Mouse (Mus musculus) hindbrain, embryonic 14.5 days (tissue): ENCODE results near the gene Qtrt1. TPM values are rescaled to one million over a fixed set of nuclear protein-coding genes. Genes with fewer than 3 reads are reported as not detected.

ENCODE experiments used
- ATAC-seq: fragments of 200-750 bp; cut with Nextera tagmentation; 2 replicates; pipeline ENCODE4 v1.8.0; 2017; ENCODE audit warnings: moderate number of reproducible peaks, mild to moderate bottlenecking, moderate TSS enrichment, moderate library complexity; ENCODE audit not compliant: low FRiP score
- DNase-seq: peaks from one replicate; pipeline ENCODE4 v3.0.0-alpha.2; 2015; ENCODE audit warnings: low spot score
- H3K27ac ChIP-seq: fragments of 300-500 bp; sonication (generic); 2 replicates; pipeline ENCODE4 v1.5.1; 2014; ENCODE audit warnings: mild to moderate bottlenecking, moderate library complexity
- H3K27me3 ChIP-seq: fragments of 300-500 bp; sonication (generic); 2 replicates; pipeline ENCODE4 v1.6.1; 2014; ENCODE audit warnings: mild to moderate bottlenecking, low read length, mixed read lengths; ENCODE audit not compliant: control insufficient read depth, insufficient read depth
- H3K36me3 ChIP-seq: fragments of 300-500 bp; sonication (generic); replicated peaks from 2 replicates; pipeline ENCODE4 v1.6.1; 2014; ENCODE audit not compliant: control insufficient read depth, insufficient read depth
- H3K4me1 ChIP-seq: fragments of 300-500 bp; sonication (generic); replicated peaks from 2 replicates; pipeline ENCODE4 v1.6.1; 2014; ENCODE audit warnings: antibody characterized with exemption, low read length, mixed read lengths; ENCODE audit not compliant: control insufficient read depth, insufficient read depth
- H3K4me2 ChIP-seq: fragments of 300-500 bp; sonication (generic); replicated peaks from 2 replicates; pipeline ENCODE4 v1.6.1; 2014; ENCODE audit warnings: mild to moderate bottlenecking, moderate library complexity
- H3K4me3 ChIP-seq: fragments of 300-500 bp; sonication (generic); replicated peaks from 2 replicates; pipeline ENCODE4 v1.5.1; 2014; ENCODE audit warnings: mild to moderate bottlenecking, low read length
- H3K9ac ChIP-seq: fragments of 300-500 bp; sonication (generic); 2 replicates; pipeline ENCODE4 v1.6.1; 2014
- H3K9me3 ChIP-seq: fragments of 300-500 bp; sonication (generic); 2 replicates; pipeline ENCODE4 v1.6.1; 2016; ENCODE audit warnings: low read length; ENCODE audit not compliant: control insufficient read depth
- WGBS: fragments of 180-500 bp; shearing (Covaris S2); extraction: QIAGEN DNeasy Blood & Tissue Kit; methylation state at CpG from one replicate; pipeline ENCODE4 v1.1.7; 2014; 5-methylcytosine and 5-hydroxymethylcytosine counted together
- polyA plus RNA-seq: library from polyadenylated mRNA; unstranded; fragments of >200 nt; fragmentation: Nextera tagmentation; extraction: Ambion mirVana; gene quantifications from 2 replicates; pipeline ENCODE4 v1.2.1, GENCODE M21; 2014

The Qtrt1 gene
- polyA plus RNA-seq, 1 experiment from 2014 or later = 39.7 TPM

DNA sequence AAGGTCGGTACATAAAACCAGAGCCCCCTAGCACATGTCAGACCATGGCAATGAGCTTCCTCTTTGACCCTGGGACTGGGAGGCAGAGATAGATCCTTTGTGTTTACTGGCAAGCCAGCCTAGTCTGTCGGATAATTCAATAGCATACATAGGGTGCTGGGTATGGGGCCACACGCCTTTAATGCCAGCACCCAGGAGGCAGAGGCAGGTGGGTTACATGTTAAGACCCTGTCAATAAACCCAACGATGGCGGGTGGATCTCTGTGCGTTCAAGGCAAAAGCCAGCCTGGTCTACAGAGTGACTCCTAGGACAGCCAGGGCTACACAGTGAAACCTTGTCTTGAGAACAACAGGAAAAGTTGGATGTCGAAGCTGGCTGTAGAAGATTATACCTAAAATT lies 3.0 kb upstream of the Qtrt1 start:
- H3K27ac ChIP-seq = no peak overlapping the region
- H3K36me3 ChIP-seq = peaks cover 35% of the 10 kb centered on the region
- H3K9me3 ChIP-seq = no peaks in the 10 kb centered on the region
- WGBS = 72% methylated on average over 7 of the region's 7 CpGs
- no peak overlapping the region for H3K4me2 ChIP-seq
- H3K4me1 ChIP-seq = peaks cover 20% of the 10 kb centered on the region
- ATAC-seq (no peak), DNase-seq (no peak)
- H3K27me3 ChIP-seq = no peaks in the 10 kb centered on the region
- H3K4me3 ChIP-seq = no peak overlapping the region
- H3K9ac ChIP-seq = no peak overlapping the region

DNA sequence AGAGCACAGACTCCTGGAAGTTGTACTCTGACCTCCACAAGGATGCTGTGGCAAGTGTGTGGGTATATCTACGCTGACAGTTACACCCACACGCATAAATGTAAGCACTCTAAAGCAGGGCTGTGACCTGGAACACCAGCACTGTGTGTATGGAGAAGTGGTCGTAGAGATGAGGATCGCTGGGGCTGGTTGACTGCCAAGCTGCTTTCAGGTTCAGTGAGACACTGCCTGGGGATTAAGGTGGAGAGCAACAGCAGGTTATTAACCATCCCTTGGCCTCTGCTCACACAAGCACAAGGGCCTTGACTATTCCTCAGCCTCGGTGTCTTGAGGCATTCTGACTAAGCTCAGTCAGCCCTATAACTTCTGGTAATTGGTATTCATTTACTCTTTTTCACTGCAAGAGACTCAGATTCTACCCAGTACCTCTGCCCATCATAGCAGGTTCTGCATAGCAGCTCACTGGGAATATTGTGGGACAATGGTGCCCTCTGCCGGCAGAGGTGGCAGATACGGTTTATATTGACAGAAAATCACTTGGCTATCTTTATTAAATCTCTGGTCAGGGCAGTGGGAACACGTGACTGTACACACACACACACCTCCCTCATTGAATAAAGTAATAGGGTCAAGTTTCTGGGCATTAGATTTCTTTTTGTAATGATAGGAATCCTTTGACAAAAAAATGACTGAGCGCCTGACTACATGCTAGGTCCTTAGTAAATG lies 1.9 kb upstream of the Qtrt1 start:
- DNase-seq (peak; percentile 86), ATAC-seq (peak; percentile 4; the same call in 1 of the 2 replicates)
- Histone ChIP-seq H3K4me2 (no peak overlapping the region), H3K4me3 (no peak overlapping the region), H3K27ac (no peak overlapping the region), H3K9me3 (no peaks in the 10 kb centered on the region), H3K9ac (no peak overlapping the region), H3K4me1 (peaks cover 20% of the 10 kb centered on the region), H3K36me3 (peaks cover 24% of the 10 kb centered on the region), H3K27me3 (no peaks in the 10 kb centered on the region)
- WGBS = 35% methylated on average over 9 of the region's 9 CpGs

DNA sequence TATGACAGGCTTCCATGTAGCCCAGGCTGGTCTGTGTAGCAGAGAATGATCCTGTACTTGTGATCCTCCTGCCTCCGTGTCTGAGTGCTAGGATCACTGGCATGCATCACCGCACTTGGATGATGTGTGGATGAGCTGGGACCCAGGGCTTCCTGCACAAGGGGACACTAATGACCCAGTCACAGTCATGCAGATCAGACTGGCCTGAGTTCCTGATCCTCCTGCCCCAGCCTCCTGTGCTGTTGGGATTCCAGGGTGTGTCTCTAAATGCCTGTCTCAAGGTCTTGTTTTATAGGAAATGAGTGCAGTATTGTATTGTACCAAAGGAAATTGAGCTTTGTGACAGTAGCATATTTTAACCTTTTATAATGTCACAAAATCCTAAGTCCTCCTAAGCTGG lies 6.2 kb downstream of the Qtrt1 start:
- Histone ChIP-seq H3K27me3 (no peaks in the 10 kb centered on the region), H3K4me1 (peaks cover 5% of the 10 kb centered on the region; the same call in 1 of the 2 replicates), H3K4me3 (no peak overlapping the region), H3K36me3 (peaks cover 41% of the 10 kb centered on the region), H3K9ac (no peak overlapping the region), H3K4me2 (no peak overlapping the region), H3K27ac (no peak overlapping the region), H3K9me3 (no peaks in the 10 kb centered on the region)
- no peak for ATAC-seq
- DNase-seq = no peak
- 86% methylated on average over 2 of the region's 2 CpGs for WGBS

DNA sequence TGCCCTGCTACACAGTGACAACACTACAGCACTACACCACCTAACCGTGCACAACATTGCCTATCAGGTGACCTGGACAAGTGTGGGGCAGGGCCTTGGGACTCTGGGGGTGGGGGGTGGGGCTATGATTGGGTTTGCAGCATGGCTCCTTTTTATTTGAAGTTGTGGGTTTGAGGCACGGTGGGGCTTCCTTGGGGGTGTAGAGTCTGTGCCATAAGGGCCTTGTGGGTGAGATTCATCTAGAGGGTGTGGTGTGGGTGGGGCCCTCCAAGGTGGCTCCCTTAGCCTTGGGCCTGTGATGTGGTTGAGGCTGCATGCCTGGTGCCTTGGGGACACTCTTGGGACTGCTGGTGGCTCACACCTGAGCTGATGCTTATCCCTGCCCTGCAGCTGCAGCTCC lies 8.0 kb downstream of the Qtrt1 start:
- H3K4me3 ChIP-seq = no peak overlapping the region
- DNase-seq (no peak), ATAC-seq (no peak)
- H3K36me3 ChIP-seq = peaks cover 41% of the 10 kb centered on the region
- H3K9me3 ChIP-seq = no peaks in the 10 kb centered on the region
- H3K27me3 ChIP-seq = no peaks in the 10 kb centered on the region
- WGBS = 97% methylated on average over 2 of the region's 2 CpGs
- H3K9ac ChIP-seq = no peak overlapping the region
- H3K4me2 ChIP-seq = no peak overlapping the region
- no peak overlapping the region for H3K27ac ChIP-seq
- no peaks in the 10 kb centered on the region for H3K4me1 ChIP-seq

DNA sequence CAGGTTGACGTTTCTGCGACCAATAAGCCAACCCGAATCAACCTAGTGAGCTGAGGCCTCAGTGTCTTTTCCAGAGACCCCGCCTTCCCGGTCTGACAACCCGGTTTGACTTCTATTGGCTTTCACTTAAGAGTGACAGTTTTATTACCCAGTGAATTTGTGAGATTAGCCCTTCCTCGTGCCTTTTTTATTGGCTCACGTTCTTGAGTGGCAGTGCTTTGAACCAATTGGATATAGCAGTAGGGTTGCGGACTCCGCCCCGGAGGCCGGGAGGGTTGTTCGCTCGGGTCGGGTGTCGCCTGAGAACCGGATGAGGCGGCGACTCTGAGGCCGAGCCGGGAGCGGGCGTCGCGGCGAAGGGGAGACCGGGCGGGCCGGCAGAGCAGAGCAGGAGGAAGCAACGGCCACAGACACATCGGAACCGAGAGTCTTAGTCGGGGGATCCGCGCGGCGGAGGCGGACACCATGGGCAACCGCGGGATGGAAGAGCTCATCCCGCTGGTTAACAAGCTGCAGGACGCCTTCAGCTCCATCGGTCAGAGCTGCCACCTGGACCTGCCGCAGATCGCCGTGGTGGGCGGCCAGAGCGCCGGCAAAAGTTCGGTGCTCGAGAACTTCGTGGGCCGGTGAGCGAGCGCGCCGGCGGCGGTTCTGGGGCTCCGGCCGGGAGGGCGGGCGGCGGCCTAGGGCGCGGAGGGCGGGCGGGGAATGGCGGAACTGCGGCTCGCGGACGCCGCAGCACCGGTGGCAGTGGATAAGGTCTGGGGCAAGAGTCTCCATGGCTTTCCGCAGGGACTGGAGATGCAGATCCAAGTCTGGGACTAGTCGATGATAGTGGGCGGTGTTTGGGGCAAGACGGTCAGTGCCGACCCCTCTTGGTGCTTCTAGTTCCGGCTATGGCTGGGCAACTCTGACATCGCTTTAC lies 13.3 kb downstream of the Qtrt1 start, which contains the start of gene Dnm2:
TSS of gene Dnm2 (plus strand) at position 278 of the 925 bp plus-strand sequence.
- peak; percentile 100 for DNase-seq
- peak; percentile 99 for ATAC-seq
- H3K4me1 ChIP-seq = peaks cover 21% of the 10 kb centered on the region
- peaks cover 16% of the 10 kb centered on the region for H3K36me3 ChIP-seq
- WGBS = under 1% methylated on average over 82 of the region's 82 CpGs
- peak within 1 kb of the TSS; percentile 87 for H3K27ac ChIP-seq
- no peaks in the 10 kb centered on the region for H3K9me3 ChIP-seq
- no peaks in the 10 kb centered on the region for H3K27me3 ChIP-seq
- H3K4me3 ChIP-seq = peak within 1 kb of the TSS; percentile 72
- H3K4me2 ChIP-seq = peak within 1 kb of the TSS; percentile 85
- H3K9ac ChIP-seq = peak within 1 kb of the TSS; percentile 80

DNA sequence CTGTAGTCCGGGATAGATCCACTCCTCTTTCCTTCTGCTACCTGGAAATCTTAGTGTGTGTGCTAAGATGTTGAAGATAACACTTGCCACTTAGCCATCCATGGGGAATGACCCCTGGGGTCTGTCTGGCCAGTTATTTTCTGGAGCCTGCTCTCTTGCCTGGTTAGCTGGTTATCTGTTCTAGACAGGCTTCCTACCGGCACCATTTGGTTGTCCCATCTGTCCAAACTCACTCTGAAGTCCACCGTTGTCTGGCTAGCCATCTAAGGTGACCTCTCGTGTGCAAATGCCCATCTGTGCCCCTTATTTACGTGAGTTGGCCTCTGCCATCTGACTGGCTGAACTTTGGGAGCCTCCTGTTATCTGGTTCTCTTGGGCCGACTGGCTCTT lies 13.9 kb downstream of the Qtrt1 start:
- peak overlapping the region; percentile 85 for H3K4me2 ChIP-seq
- no peak overlapping the region for H3K27ac ChIP-seq
- peak overlapping the region; percentile 72 for H3K4me3 ChIP-seq
- peaks cover 10% of the 10 kb centered on the region for H3K36me3 ChIP-seq
- H3K4me1 ChIP-seq = peaks cover 22% of the 10 kb centered on the region
- DNase-seq = no peak
- no peak for ATAC-seq
- no peaks in the 10 kb centered on the region for H3K9me3 ChIP-seq
- 13% methylated on average over 6 of the region's 6 CpGs for WGBS
- H3K9ac ChIP-seq = peak overlapping the region; percentile 80
- H3K27me3 ChIP-seq = no peaks in the 10 kb centered on the region

DNA sequence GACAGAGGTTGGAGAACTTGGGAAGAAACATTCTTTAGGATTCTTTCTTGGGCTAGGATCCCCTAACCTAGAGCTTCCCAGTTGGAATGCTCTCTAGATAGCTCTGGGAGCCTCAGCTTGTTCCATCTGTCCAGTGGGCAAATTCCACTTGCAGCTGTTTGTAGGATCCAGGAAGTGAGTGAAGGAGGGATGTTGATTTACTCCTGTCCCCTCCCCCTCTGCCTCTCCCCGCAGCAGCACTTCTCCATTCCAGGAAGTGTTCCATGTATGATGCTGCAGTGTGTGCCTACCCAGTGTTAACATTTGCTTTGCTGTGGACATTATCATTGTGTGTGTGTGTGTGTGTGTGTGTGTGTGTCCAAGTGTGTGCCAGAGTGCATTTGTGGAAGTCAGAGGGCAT lies 14.4 kb downstream of the Qtrt1 start:
- H3K4me3 ChIP-seq = peak overlapping the region; percentile 72
- 33% methylated on average over 1 of the region's 1 CpGs for WGBS
- H3K9me3 ChIP-seq = no peaks in the 10 kb centered on the region
- DNase-seq (no peak), ATAC-seq (no peak)
- peak overlapping the region; percentile 85 for H3K4me2 ChIP-seq
- peaks cover 24% of the 10 kb centered on the region for H3K4me1 ChIP-seq
- no peak overlapping the region for H3K27ac ChIP-seq
- H3K36me3 ChIP-seq = peaks cover 5% of the 10 kb centered on the region; the same call in 1 of the 2 replicates
- no peaks in the 10 kb centered on the region for H3K27me3 ChIP-seq
- H3K9ac ChIP-seq = peak overlapping the region; percentile 80

DNA sequence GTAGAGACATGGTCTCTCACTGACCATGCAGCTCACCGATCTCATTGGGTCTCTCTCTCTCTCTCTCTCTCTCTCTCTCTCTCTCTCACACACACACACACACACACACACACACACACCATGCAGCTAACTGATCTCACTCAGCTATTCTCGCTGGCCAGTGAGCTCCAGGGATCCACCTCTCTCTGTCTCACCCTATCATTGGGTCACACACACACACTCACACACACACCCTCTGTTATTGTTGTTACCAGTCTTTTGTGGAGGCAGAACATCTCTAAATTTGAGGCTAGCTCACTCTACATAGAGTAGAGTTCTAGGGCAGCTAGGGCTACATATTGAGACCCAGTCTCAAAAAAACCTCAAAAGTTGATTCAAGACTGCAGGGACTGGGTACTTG lies 14.9 kb downstream of the Qtrt1 start:
- Histone ChIP-seq H3K9me3 (no peaks in the 10 kb centered on the region), H3K4me2 (peak overlapping the region; percentile 85), H3K4me1 (peaks cover 24% of the 10 kb centered on the region), H3K27ac (no peak overlapping the region), H3K36me3 (0 out of 2 replicates have a peak, but pooled peaks cover 1% of the 10 kb centered on the region), H3K4me3 (no peak overlapping the region), H3K9ac (no peak overlapping the region), H3K27me3 (no peaks in the 10 kb centered on the region)
- WGBS = 70% methylated on average over 2 of the region's 2 CpGs
- DNase-seq (no peak), ATAC-seq (no peak)

DNA sequence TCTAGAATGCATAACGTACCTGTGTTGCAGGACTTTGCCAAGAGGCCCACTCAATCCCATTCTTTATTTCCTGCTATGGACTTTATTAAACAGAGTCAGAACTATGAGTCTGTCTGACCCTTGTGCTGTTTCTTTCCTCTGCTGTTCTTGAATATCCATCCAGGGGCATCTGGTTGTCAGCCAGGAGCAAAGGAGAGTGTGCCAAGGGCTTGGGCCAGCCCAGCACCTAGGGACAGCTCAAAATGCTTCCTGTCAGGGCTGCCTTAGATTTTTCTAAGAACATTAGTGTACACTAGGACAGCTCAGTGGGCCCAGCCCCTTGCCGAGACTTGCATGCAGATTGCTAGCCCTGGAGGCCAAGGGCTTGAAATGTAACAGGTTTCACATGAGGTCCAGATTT lies 16.1 kb downstream of the Qtrt1 start:
- Histone ChIP-seq H3K27ac (no peak overlapping the region), H3K9me3 (no peaks in the 10 kb centered on the region), H3K4me2 (no peak overlapping the region), H3K4me1 (peaks cover 24% of the 10 kb centered on the region), H3K4me3 (no peak overlapping the region), H3K9ac (no peak overlapping the region), H3K36me3 (no peaks in the 10 kb centered on the region), H3K27me3 (no peaks in the 10 kb centered on the region)
- 87% methylated on average over 2 of the region's 2 CpGs for WGBS
- no peak for DNase-seq
- ATAC-seq = no peak
